Mouse (Mus musculus) kidney, adult 18-20 months (tissue): Measurements from ENCODE around the gene Kctd8.
"Not testable (repeated sequence)": the region's sequence is repeated elsewhere in the genome, so short reads cannot be mapped to it uniquely, and the experiment has no call there.

ENCODE experiments used
- DNase-seq: peaks from one replicate; pipeline ENCODE4 v3.0.0; 2021

Gene Kctd8

GRCm38 (mm10) chr5:69340919-69341801 is at the start of gene Kctd8:
Gene Kctd8, minus strand, starts transcription at chr5:69341679.
- DNase-seq = peak; percentile 31

- no peak for DNase-seq
Measured at GRCm38 (mm10) chr5:69379072-69379471, 37.6 kb upstream of the Kctd8 start.

- no peak for DNase-seq
Measured at GRCm38 (mm10) chr5:69350596-69350995, 9.1 kb upstream of the Kctd8 start.

GRCm38 (mm10) chr5:69340102-69340918 is 1.2 kb downstream of the Kctd8 start:
- peak; percentile 19 for DNase-seq

GRCm38 (mm10) chr5:69339623-69339970 is 1.9 kb downstream of the Kctd8 start:
- DNase-seq = no peak

- DNase-seq = no peak
Measured at GRCm38 (mm10) chr5:69338916-69339622, 2.4 kb downstream of the Kctd8 start.

GRCm38 (mm10) chr5:69327561-69327960 is 13.9 kb downstream of the Kctd8 start:
- DNase-seq = no peak

GRCm38 (mm10) chr5:69324566-69325230 is 16.8 kb downstream of the Kctd8 start:
- DNase-seq = no peak

- DNase-seq = no peak
Measured at GRCm38 (mm10) chr5:69312611-69313010, 28.9 kb downstream of the Kctd8 start.

GRCm38 (mm10) chr5:69301665-69302064 is 39.8 kb downstream of the Kctd8 start:
- no peak for DNase-seq

- DNase-seq = no peak
Measured at GRCm38 (mm10) chr5:69292353-69292752, 49.1 kb downstream of the Kctd8 start.

- no peak for DNase-seq
Measured at GRCm38 (mm10) chr5:69284359-69284758, 57.1 kb downstream of the Kctd8 start.

- DNase-seq = no peak
Measured at GRCm38 (mm10) chr5:69252366-69252765, 89.1 kb downstream of the Kctd8 start.

- DNase-seq = no peak
Measured at GRCm38 (mm10) chr5:69241931-69242330, 99.5 kb downstream of the Kctd8 start.

GRCm38 (mm10) chr5:69233560-69233959 is 107.9 kb downstream of the Kctd8 start:
- DNase-seq = no peak

- DNase-seq = not testable (repeated sequence)
Measured at GRCm38 (mm10) chr5:69231649-69232048, 109.8 kb downstream of the Kctd8 start.

GRCm38 (mm10) chr5:69227147-69227546 is 114.3 kb downstream of the Kctd8 start:
- no peak for DNase-seq

GRCm38 (mm10) chr5:69222608-69223007 is 118.9 kb downstream of the Kctd8 start:
- DNase-seq = no peak

- DNase-seq = no peak
Measured at GRCm38 (mm10) chr5:69215216-69215615, 126.3 kb downstream of the Kctd8 start.

GRCm38 (mm10) chr5:69209401-69209800 is 132.1 kb downstream of the Kctd8 start:
- no peak for DNase-seq

GRCm38 (mm10) chr5:69207713-69208112 is 133.8 kb downstream of the Kctd8 start:
- no peak for DNase-seq

GRCm38 (mm10) chr5:69159897-69160509 is 181.5 kb downstream of the Kctd8 start:
- DNase-seq = no peak
